Comparison of ENCODE assay signal across 22 mouse cellular contexts in the genomic region with DNA sequence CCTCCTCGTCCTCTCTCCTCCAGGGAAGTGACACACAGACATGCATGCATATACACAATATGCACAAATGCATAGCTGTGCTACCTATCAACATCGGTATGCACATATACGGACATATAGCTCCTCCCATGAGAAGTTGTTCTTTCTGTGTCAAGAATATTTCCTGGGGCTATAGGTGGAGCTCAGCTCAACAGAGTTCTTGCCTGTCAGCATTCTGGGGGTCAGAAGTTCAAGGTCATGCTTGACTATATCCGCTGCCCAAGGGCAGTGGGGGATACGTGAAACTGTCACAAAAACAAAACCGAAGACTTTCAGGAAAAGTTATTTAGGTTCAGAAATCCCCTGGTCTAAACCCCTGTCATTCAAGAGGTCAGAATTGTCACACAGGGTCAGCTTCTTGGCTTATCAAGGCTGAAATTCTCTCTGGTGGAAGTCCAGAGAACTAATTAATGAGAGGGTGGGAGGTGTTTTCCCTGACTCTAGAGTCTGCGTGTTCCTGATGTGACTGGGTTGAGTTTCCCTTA. TPM values are rescaled to one million over a fixed set of nuclear protein-coding genes. Genes with fewer than 3 reads are reported as not detected.
DNase-seq lines count a peak whose midpoint lies in the region; ATAC-seq and TF ChIP-seq lines count a peak whose summit lies in the region.
"Had no signal": no experiment of that assay in that cellular context is flagged by ENCODE, and none has a peak within 500 bp of the region (broad histone marks: within the 10 kb centered on the region; RNA-seq: fewer than 3 reads in every experiment).

No protein-coding gene starts in this region.

- H3K27ac ChIP-seq in intestine, embryonic 14.5 days (ENCODE audit: low read depth) = no peak overlapping the region
- no peak overlapping the region for H3K27ac ChIP-seq in intestine, postnatal 0 days (ENCODE audit: low read depth, low read length)
- H3K27ac ChIP-seq: embryonic facial prominence, embryonic 10.5 days; embryonic facial prominence, embryonic 12.5 days; forebrain, embryonic 13.5 days; forebrain, embryonic 15.5 days had no signal

- WGBS in intestine, embryonic 14.5 days = 76% methylated on average over 7 of the region's 7 CpGs
- 72% methylated on average over 7 of the region's 7 CpGs for WGBS in intestine, postnatal 0 days

- no peak for TF ChIP-seq CTCF in intestine, postnatal 0 days (IDR thresholded peaks at IDR 0.05; ENCODE audit: low read depth)

- H3K4me2 ChIP-seq in intestine, embryonic 14.5 days (ENCODE audit: low read length) = no peak overlapping the region
- no peak overlapping the region for H3K4me2 ChIP-seq in intestine, postnatal 0 days (replicated peaks; ENCODE audit: low read depth)
- H3K4me2 ChIP-seq: embryonic facial prominence, embryonic 12.5 days; forebrain, embryonic 13.5 days; forebrain, embryonic 15.5 days had no signal

- no peak overlapping the region for H3K9ac ChIP-seq in intestine, embryonic 14.5 days (ENCODE audit: low read length)
- H3K9ac ChIP-seq in intestine, postnatal 0 days (ENCODE audit: low read depth, low read length) = no peak overlapping the region
- H3K9ac ChIP-seq: embryonic facial prominence, embryonic 12.5 days; forebrain, embryonic 13.5 days; forebrain, embryonic 15.5 days; forebrain, postnatal 0 days had no signal

- H3K9me3 ChIP-seq in intestine, embryonic 14.5 days (ENCODE audit: control insufficient read depth, low read length) = no peaks in the 10 kb centered on the region
- H3K9me3 ChIP-seq in intestine, postnatal 0 days (ENCODE audit: control insufficient read depth) = no peaks in the 10 kb centered on the region
- H3K9me3 ChIP-seq: embryonic facial prominence, embryonic 10.5 days; embryonic facial prominence, embryonic 12.5 days; forebrain, embryonic 13.5 days; forebrain, embryonic 15.5 days had no signal

- H3K27me3 ChIP-seq in intestine, embryonic 14.5 days (replicated peaks; ENCODE audit: control insufficient read depth, insufficient read depth, low read length) = no peaks in the 10 kb centered on the region
- H3K27me3 ChIP-seq in intestine, postnatal 0 days (replicated peaks; ENCODE audit: control insufficient read depth, insufficient read depth, low read length) = no peaks in the 10 kb centered on the region
- H3K27me3 ChIP-seq: embryonic facial prominence, embryonic 12.5 days; forebrain, embryonic 13.5 days; forebrain, embryonic 15.5 days had no signal

- no peak overlapping the region for H3K4me3 ChIP-seq in intestine, embryonic 14.5 days (ENCODE audit: low read depth, low read length)
- no peak overlapping the region for H3K4me3 ChIP-seq in intestine, postnatal 0 days (ENCODE audit: low read depth, low read length)
- H3K4me3 ChIP-seq: embryonic facial prominence, embryonic 10.5 days; embryonic facial prominence, embryonic 12.5 days; forebrain, embryonic 13.5 days; forebrain, embryonic 15.5 days had no signal

- DNase-seq in intestine, embryonic 14.5 days (ENCODE audit: low spot score) = peak; percentile 29
- DNase-seq in ES-CJ7 (ENCODE audit: low read depth, low spot score) (peak; percentile 64), ZHBTc4 (ENCODE audit: low read depth, low spot score) (peak; percentile 55)
- no peak for DNase-seq in thymus, postnatal 36 days
- DNase-seq in kidney, postnatal 36 days = no peak
- DNase-seq: adrenal gland, adult 2 months; adrenal gland, postnatal 14 days; adrenal gland, postnatal 36 days; cerebellum, adult 11-12 months; cerebellum, adult 2 months; cerebellum, adult 9-10 months; cerebellum, postnatal 10 days; cerebellum, postnatal 25 days; forebrain, postnatal 0 days had no signal

- H3K4me1 ChIP-seq in intestine, embryonic 14.5 days (replicated peaks; ENCODE audit: control insufficient read depth, insufficient read depth, low read length) = no peaks in the 10 kb centered on the region
- no peaks in the 10 kb centered on the region for H3K4me1 ChIP-seq in intestine, postnatal 0 days (replicated peaks; ENCODE audit: control insufficient read depth, insufficient read depth, low read length)
- H3K4me1 ChIP-seq: embryonic facial prominence, embryonic 10.5 days; embryonic facial prominence, embryonic 12.5 days; forebrain, embryonic 13.5 days; forebrain, embryonic 15.5 days had no signal

- H3K36me3 ChIP-seq in intestine, embryonic 14.5 days (ENCODE audit: control insufficient read depth, insufficient read depth, low read length) = no peaks in the 10 kb centered on the region
- no peaks in the 10 kb centered on the region for H3K36me3 ChIP-seq in intestine, postnatal 0 days (ENCODE audit: control insufficient read depth, insufficient read depth)
- H3K36me3 ChIP-seq: embryonic facial prominence, embryonic 10.5 days; embryonic facial prominence, embryonic 12.5 days; forebrain, embryonic 15.5 days had no signal

- ATAC-seq in intestine, embryonic 14.5 days (replicated peaks; ENCODE audit: low FRiP score, low TSS enrichment, low read depth) = no peak
- no peak for ATAC-seq in intestine, postnatal 0 days
- ATAC-seq: forebrain, embryonic 13.5 days; forebrain, embryonic 15.5 days; forebrain, postnatal 0 days had no signal

RNA-seq across cellular contexts. Expression of a gene that starts 34.7 kb away (rescaled TPM):
- not detected in 2 replicates for polyA plus RNA-seq in intestine, embryonic 14.5 days (2014; fragmentation: Nextera tagmentation; extraction: Ambion mirVana)
- polyA plus RNA-seq in intestine, postnatal 0 days (2015; fragmentation: Nextera tagmentation; extraction: Ambion mirVana) = 0.08 and 0.26 TPM in 2 replicates
- polyA plus RNA-seq: adrenal gland, adult 2 months; C2C12; cerebellum, adult 2 months; cortical plate, adult 2 months; embryonic facial prominence, embryonic 10.5 days; embryonic facial prominence, embryonic 14.5 days; forebrain, embryonic 13.5 days; forebrain, postnatal 0 days had no signal

Comparison
In these comparisons a context has a peak if more than half of its experiments do, and no peak if none do; other contexts are left out.
1. DNase-seq: peak in intestine, embryonic 14.5 days (single experiment), ES-CJ7 (single experiment) and ZHBTc4 (single experiment); none in thymus, postnatal 36 days (0 of 2) and kidney, postnatal 36 days (0 of 2).